Mouse (Mus musculus) myocyte (in vitro differentiated cells): ENCODE data around the gene Ttll5. TPM values are rescaled to one million over a fixed set of nuclear protein-coding genes. Genes with fewer than 3 reads are reported as not detected.

ENCODE experiments used
- H3K27me3 ChIP-seq: one replicate; pipeline ENCODE4 v1.6.1; 2011; ENCODE audit not compliant: control insufficient read depth, insufficient read depth, insufficient read length
- H3K36me3 ChIP-seq: one replicate; pipeline ENCODE4 v1.6.1; 2011; ENCODE audit not compliant: control insufficient read depth, insufficient read depth
- H3K4me2 ChIP-seq: one replicate; pipeline ENCODE4 v1.6.1; 2011; ENCODE audit warnings: low read depth, control low read depth
- H3K4me3 ChIP-seq: one replicate; pipeline ENCODE4 v1.5.1; 2011; ENCODE audit warnings: mild to moderate bottlenecking, control low read depth, moderate library complexity
- H3K79me2 ChIP-seq: one replicate; pipeline ENCODE4 v1.6.1; 2011; ENCODE audit not compliant: control insufficient read depth, insufficient read depth
- H3ac ChIP-seq: one replicate; pipeline ENCODE4 v1.6.1; 2011; ENCODE audit not compliant: control insufficient read depth, insufficient read length
- CEBPB ChIP-seq: IDR thresholded peaks from 2 replicates; pipeline ENCODE4 v1.6.1; 2011; ENCODE audit warnings: mild to moderate bottlenecking, moderate library complexity; ENCODE audit not compliant: poor library complexity, insufficient read depth, severe bottlenecking
- E2F4 ChIP-seq: IDR thresholded peaks from one replicate; pipeline ENCODE4 v1.6.1; 2011; ENCODE audit warnings: mild to moderate bottlenecking, control low read depth, moderate library complexity; ENCODE audit not compliant: insufficient read depth
- MAX ChIP-seq: IDR thresholded peaks from one replicate; pipeline ENCODE4 v1.6.1; 2011; ENCODE audit warnings: low read depth, mild to moderate bottlenecking, control low read depth
- MYOD1 ChIP-seq, 3 experiments: IDR thresholded peaks; one replicate each; pipeline ENCODE4 v1.6.1; 2011; ENCODE audit warnings: control low read depth in 2 of 3, low read depth in 2 of 3, mild to moderate bottlenecking in 2 of 3, moderate library complexity in 1 of 3; ENCODE audit not compliant: insufficient read length in 2 of 3, control insufficient read depth in 1 of 3
- MYOG ChIP-seq, 3 experiments: IDR thresholded peaks; one replicate each; pipeline ENCODE4 v1.6.1; 2011; ENCODE audit warnings: control low read depth in 2 of 3, low read depth in 2 of 3, mild to moderate bottlenecking in 2 of 3; ENCODE audit not compliant: insufficient read length in 2 of 3, control insufficient read depth in 1 of 3, insufficient read depth in 1 of 3
- POLR2A ChIP-seq: IDR thresholded peaks from one replicate; pipeline ENCODE4 v1.6.1; 2011; ENCODE audit warnings: low read depth, mild to moderate bottlenecking, control low read depth, moderate library complexity; ENCODE audit not compliant: insufficient read length
- POLR2AphosphoS2 ChIP-seq: IDR thresholded peaks from one replicate; pipeline ENCODE4 v1.6.1; 2011; ENCODE audit warnings: low read depth, control low read depth; ENCODE audit not compliant: insufficient read length
- REST ChIP-seq: IDR thresholded peaks from one replicate; pipeline ENCODE4 v1.6.1; 2011; ENCODE audit warnings: mild to moderate bottlenecking, control low read depth, moderate library complexity; ENCODE audit not compliant: insufficient read depth, insufficient read length
- SRF ChIP-seq: IDR thresholded peaks from one replicate; pipeline ENCODE4 v1.6.1; 2011; ENCODE audit warnings: low read depth; ENCODE audit not compliant: control insufficient read depth, insufficient read length
- TCF12 ChIP-seq: IDR thresholded peaks from one replicate; pipeline ENCODE4 v1.6.1; 2011; ENCODE audit warnings: mild to moderate bottlenecking, control low read depth; ENCODE audit not compliant: poor library complexity, insufficient read depth, severe bottlenecking
- TCF3 ChIP-seq: IDR thresholded peaks from one replicate; pipeline ENCODE4 v1.6.1; 2011; ENCODE audit warnings: low read depth, control low read depth; ENCODE audit not compliant: insufficient read length
- USF1 ChIP-seq: IDR thresholded peaks from one replicate; pipeline ENCODE4 v1.6.1; 2011; ENCODE audit warnings: low read depth, mild to moderate bottlenecking, control low read depth, moderate library complexity
- polyA plus RNA-seq: library from polyadenylated mRNA; unstranded; fragments of >200 nt; fragmentation: generic; extraction: Trizol; gene quantifications from one replicate; pipeline ENCODE4 v1.2.1, GENCODE M21; 2012; ENCODE audit warnings: missing spikeins

Ttll5 gene
- 36.2 TPM for polyA plus RNA-seq

DNA sequence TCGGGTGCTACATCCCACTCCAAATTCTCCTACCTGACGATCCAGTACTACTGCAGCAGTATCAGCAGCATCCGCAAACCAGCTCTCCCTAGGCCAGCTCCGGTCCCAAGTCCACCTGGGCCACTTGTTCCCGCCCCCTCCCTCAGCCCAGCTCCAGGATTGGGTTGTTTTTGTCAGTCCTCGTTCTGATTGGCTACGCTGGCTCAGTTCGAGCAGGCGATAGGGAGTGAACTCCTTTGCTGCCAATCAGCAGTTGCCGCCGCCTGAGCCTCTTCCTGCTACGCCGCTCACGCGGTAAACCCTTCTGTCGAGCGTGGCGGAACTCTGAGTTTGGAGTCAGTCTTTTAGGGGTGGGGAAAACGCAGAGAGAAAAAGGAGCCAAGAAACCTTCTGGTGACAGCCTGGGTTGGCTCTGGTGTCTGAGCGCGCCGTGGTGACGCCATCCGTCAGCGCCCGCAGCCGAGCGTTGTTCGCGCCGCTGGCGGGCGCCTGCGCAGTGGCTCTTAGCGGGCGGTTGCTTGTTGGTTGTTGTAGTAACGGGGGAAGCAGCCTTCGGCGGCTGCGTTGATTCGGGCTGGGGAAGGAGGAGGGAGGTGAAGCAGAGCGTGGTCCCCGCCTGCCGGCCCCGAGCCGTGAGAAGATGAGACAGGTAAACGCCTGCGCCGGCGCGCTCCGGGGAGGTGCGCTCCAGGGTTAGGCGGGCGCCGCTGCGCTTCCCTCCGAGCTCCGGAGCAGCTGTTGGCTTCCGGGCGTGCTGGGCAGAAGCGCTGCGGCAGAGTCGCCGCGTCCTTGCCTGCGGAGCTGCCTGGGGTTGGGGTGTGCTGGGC, at the start of gene Ttll5, which contains the start of gene Erg28:
Gene Ttll5, plus strand, starts transcription at position 222 of the 827 bp plus-strand sequence.
Gene Erg28, minus strand, starts transcription at position 113 of the 827 bp plus-strand sequence.
- Histone ChIP-seq H3K27me3 (no peaks in the 10 kb centered on the region), H3K36me3 (peaks cover 25% of the 10 kb centered on the region), H3ac (peak within 1 kb of the TSS; percentile 70), H3K79me2 (peaks cover 39% of the 10 kb centered on the region), H3K4me3 (peak within 1 kb of the TSS; percentile 74), H3K4me2 (peak within 1 kb of the TSS; percentile 98)
- TF ChIP-seq CEBPB (no peak), MAX (no peak), TCF12 (no peak), MYOD1 (IDR thresholded peaks at IDR 0.05; ENCODE audit: control insufficient read depth in 1 of 3, insufficient read length in 2 of 3, low read depth in 2 of 3) (peak in 2 of 3 experiments; percentile 13 to 70), POLR2A (peak; percentile 41), USF1 (no peak), MYOG (IDR thresholded peaks at IDR 0.05; ENCODE audit: control insufficient read depth in 1 of 3, insufficient read depth in 1 of 3, insufficient read length in 2 of 3, low read depth in 2 of 3) (peak in 2 of 3 experiments; percentile 67 to 80), SRF (peak; percentile 68), E2F4 (peak; percentile 82)

DNA sequence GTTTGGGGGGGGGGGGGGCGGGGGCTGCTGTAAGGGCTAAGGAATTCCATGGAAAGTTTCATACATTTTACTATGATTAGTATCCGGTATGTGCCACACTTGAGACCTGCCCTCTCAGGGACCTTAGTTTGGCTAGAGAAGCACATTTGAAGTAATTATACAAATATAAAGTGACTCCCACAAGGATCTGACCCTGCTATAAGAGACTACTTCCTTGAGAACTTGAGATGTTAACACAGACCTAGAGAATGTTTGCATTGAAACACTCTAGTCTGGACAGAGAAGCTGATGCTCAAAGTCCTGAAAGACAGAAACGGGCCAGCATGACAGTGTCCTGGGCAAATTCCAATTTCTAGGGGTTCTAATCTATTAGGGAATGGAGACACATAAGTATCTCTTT, 45.5 kb upstream of the Ttll5 start:
- H3K4me3 ChIP-seq, result no peak overlapping the region
- H3ac ChIP-seq, result no peak overlapping the region
- no peak overlapping the region for H3K4me2 ChIP-seq
- H3K36me3 ChIP-seq, result no peaks in the 10 kb centered on the region
- H3K79me2 ChIP-seq, result no peaks in the 10 kb centered on the region
- no peaks in the 10 kb centered on the region for H3K27me3 ChIP-seq
- TF ChIP-seq TCF3 (no peak), POLR2AphosphoS2 (no peak)

DNA sequence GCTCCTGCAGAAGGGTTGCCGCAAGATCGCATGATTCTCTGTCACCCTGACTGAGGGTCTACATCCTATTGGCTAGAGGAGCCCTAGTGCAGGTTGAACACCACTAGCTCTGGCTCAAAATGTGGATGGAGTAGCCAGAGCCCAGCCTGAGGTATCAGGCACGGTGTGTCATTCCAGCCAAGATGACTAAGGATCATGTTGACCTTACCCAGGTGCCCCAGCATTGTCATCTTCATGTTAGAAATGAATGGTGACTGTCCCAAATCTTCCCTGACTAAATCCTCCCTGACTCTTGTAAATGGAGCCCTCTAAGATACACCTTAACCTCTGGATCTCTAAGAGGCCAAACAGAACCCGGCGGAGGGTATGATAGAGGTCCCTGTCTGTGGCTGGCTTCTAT, 44.8 kb upstream of the Ttll5 start:
- Histone ChIP-seq H3K79me2 (no peaks in the 10 kb centered on the region), H3K4me2 (no peak overlapping the region), H3K4me3 (no peak overlapping the region), H3K27me3 (no peaks in the 10 kb centered on the region), H3ac (no peak overlapping the region), H3K36me3 (no peaks in the 10 kb centered on the region)
- TF ChIP-seq POLR2AphosphoS2 (no peak), TCF12 (no peak), USF1 (no peak), CEBPB (no peak), REST (no peak), POLR2A (no peak), MYOG (IDR thresholded peaks at IDR 0.05; ENCODE audit: control insufficient read depth in 1 of 3, insufficient read depth in 1 of 3, insufficient read length in 2 of 3, low read depth in 2 of 3) (no peak), MYOD1 (IDR thresholded peaks at IDR 0.05; ENCODE audit: control insufficient read depth in 1 of 3, insufficient read length in 2 of 3, low read depth in 2 of 3) (no peak)

DNA sequence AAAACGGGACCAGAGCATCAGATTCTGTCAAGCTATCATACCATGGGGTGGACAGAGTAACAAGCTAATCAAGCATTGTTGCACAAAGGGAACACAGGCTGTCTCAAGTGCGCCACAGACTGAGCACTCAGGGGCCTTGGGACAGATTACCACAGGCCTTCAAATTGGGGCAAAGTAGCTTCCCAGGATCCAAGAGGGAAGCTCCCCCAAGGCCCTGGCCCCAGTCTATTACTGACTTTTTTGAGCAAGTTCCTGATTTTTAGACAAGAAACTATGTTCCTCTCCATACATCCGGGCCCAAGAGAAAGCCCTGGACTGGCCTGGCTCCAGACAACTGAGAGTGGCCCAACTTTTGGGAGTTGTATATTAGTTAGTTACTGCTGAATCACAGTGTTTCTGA, 42.9 kb upstream of the Ttll5 start:
- no peak overlapping the region for H3K4me3 ChIP-seq
- H3K27me3 ChIP-seq, result peaks cover 9% of the 10 kb centered on the region
- H3K4me2 ChIP-seq, result no peak overlapping the region
- H3K79me2 ChIP-seq, result no peaks in the 10 kb centered on the region
- H3K36me3 ChIP-seq, result no peaks in the 10 kb centered on the region
- no peak overlapping the region for H3ac ChIP-seq
- TF ChIP-seq TCF3 (no peak), SRF (no peak), MAX (no peak), USF1 (no peak), CEBPB (no peak), POLR2AphosphoS2 (no peak), REST (no peak), MYOG (IDR thresholded peaks at IDR 0.05; ENCODE audit: control insufficient read depth in 1 of 3, insufficient read depth in 1 of 3, insufficient read length in 2 of 3, low read depth in 2 of 3) (no peak), POLR2A (no peak), E2F4 (no peak), MYOD1 (IDR thresholded peaks at IDR 0.05; ENCODE audit: control insufficient read depth in 1 of 3, insufficient read length in 2 of 3, low read depth in 2 of 3) (no peak), TCF12 (no peak)
